Mouse (Mus musculus): ENCODE data around the gene Prr12. TPM values are rescaled to one million over a fixed set of nuclear protein-coding genes. Genes with fewer than 3 reads are reported as not detected.

Gene Prr12
- polyA plus RNA-seq, 1 experiment from 2014 or later: 2.0 TPM

- Histone ChIP-seq H3K9ac (ENCODE audit: low read depth, low read length) (no peak overlapping the region), H3K4me2 (ENCODE audit: low read depth, low read length) (no peak overlapping the region), H3K27ac (ENCODE audit: low read length) (no peak overlapping the region), H3K4me1 (ENCODE audit: control insufficient read depth, low read depth, low read length) (no peaks in the 10 kb centered on the region), H3K27me3 (ENCODE audit: control insufficient read depth, insufficient read depth, low read depth, low read length) (no peaks in the 10 kb centered on the region), H3K4me3 (ENCODE audit: low read depth, low read length) (no peak overlapping the region), H3K36me3 (ENCODE audit: control insufficient read depth, insufficient read depth) (peaks cover 36% of the 10 kb centered on the region), H3K9me3 (replicated peaks; ENCODE audit: control insufficient read depth, low read length) (no peaks in the 10 kb centered on the region)
- WGBS (ENCODE audit: insufficient replicate concordance): 47% methylated on average over 7 of the region's 7 CpGs
- peak; percentile 50; the same call in 1 of the 2 replicates for ATAC-seq (ENCODE audit: low read depth)
Measured at GRCm38 (mm10) chr7:45037720-45038361, 14.8 kb downstream of the Prr12 start.

DNA sequence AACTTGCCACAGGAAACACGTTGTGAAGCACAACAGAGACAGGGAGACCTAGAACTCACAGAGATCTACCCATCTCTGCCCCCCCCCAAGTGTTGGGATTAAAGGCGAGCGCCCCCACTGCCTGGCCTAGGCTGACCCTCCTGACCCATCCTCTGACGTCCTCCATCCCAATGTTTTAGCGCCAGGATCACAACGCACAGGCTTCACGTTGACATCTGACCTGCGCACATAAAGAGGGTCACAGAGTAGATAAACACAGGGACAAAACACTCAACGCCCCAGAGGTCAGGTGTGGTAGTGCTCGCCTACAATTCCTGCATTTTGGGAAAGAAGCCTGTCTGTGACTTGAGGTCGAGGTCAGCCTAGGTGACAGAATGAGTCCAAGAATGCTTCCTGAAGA, 16.0 kb downstream of the Prr12 start:
- no peaks in the 10 kb centered on the region for H3K9me3 ChIP-seq (replicated peaks; ENCODE audit: control insufficient read depth, low read length)
- no peak overlapping the region for H3K27ac ChIP-seq (ENCODE audit: low read length)
- H3K4me2 ChIP-seq (ENCODE audit: low read depth, low read length): no peak overlapping the region
- H3K36me3 ChIP-seq (ENCODE audit: control insufficient read depth, insufficient read depth): peaks cover 31% of the 10 kb centered on the region
- ATAC-seq (ENCODE audit: low read depth): no peak
- WGBS (ENCODE audit: insufficient replicate concordance): 72% methylated on average over 11 of the region's 11 CpGs
- H3K4me3 ChIP-seq (ENCODE audit: low read depth, low read length): no peak overlapping the region
- no peaks in the 10 kb centered on the region for H3K27me3 ChIP-seq (ENCODE audit: control insufficient read depth, insufficient read depth, low read depth, low read length)
- H3K4me1 ChIP-seq (ENCODE audit: control insufficient read depth, low read depth, low read length): no peaks in the 10 kb centered on the region
- H3K9ac ChIP-seq (ENCODE audit: low read depth, low read length): no peak overlapping the region

DNA sequence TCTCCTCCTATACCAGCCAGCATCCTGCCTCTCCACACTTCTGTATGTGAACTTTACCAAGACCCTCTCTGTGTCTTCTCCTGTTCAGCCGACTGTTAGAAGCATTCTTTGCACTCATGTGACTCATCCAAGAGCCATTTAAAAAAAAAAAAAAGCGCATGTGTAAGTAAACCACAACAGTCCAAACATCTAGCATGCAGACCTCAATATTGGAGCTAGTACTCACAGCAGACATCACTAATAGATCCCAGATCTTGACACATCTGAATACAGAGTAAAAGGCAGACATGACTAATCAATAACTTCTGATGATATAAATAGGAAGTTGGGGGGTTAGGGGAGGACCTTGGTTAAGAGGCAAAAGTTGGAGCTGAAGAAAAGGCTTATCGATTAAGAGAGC, 17.1 kb downstream of the Prr12 start:
- Histone ChIP-seq H3K4me1 (ENCODE audit: control insufficient read depth, low read depth, low read length) (no peaks in the 10 kb centered on the region), H3K27me3 (ENCODE audit: control insufficient read depth, insufficient read depth, low read depth, low read length) (no peaks in the 10 kb centered on the region), H3K9ac (ENCODE audit: low read depth, low read length) (no peak overlapping the region), H3K4me2 (ENCODE audit: low read depth, low read length) (no peak overlapping the region), H3K36me3 (ENCODE audit: control insufficient read depth, insufficient read depth) (peaks cover 26% of the 10 kb centered on the region), H3K9me3 (replicated peaks; ENCODE audit: control insufficient read depth, low read length) (no peaks in the 10 kb centered on the region), H3K27ac (ENCODE audit: low read length) (no peak overlapping the region), H3K4me3 (ENCODE audit: low read depth, low read length) (no peak overlapping the region)
- ATAC-seq (ENCODE audit: low read depth): no peak
- WGBS (ENCODE audit: insufficient replicate concordance): 73% methylated on average over 3 of the region's 3 CpGs

DNA sequence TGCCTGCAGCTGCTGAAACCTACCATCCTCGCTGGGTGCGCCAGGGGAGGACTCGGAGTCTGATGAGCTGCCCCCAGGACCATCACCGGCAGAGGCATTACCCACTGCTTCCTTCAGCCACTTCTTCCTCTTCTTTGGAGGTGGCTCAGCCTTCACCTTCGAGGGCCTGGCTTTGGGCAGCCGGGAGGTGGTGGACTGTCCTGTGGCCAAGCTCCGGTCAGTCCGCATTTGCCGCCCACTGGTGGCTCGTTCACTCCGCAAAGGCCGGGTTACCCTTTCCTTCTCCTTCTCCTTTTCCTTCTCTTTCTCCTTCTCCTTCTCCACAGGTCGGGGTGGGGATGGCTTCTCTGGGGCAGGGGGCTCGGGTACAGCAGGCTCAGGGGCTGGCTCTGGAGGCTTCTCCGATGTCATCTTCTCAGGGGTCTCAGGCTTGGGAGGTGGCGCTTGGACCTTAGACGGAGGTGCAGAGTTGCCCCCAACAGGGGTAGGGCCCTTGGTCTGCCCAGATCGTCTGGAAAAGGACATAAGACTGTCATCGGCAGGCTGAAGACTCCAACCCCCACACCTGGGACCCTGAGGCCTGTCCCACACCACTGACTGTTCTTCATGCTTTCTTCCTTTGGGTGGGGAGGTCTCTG, 18.8 kb downstream of the Prr12 start:
- no peak overlapping the region for H3K27ac ChIP-seq (ENCODE audit: low read length)
- 87% methylated on average over 19 of the region's 19 CpGs for WGBS (ENCODE audit: insufficient replicate concordance)
- peaks cover 18% of the 10 kb centered on the region for H3K36me3 ChIP-seq (ENCODE audit: control insufficient read depth, insufficient read depth)
- no peak overlapping the region for H3K4me3 ChIP-seq (ENCODE audit: low read depth, low read length)
- H3K4me2 ChIP-seq (ENCODE audit: low read depth, low read length): no peak overlapping the region
- ATAC-seq (ENCODE audit: low read depth): no peak
- H3K27me3 ChIP-seq (ENCODE audit: control insufficient read depth, insufficient read depth, low read depth, low read length): no peaks in the 10 kb centered on the region
- H3K4me1 ChIP-seq (ENCODE audit: control insufficient read depth, low read depth, low read length): no peaks in the 10 kb centered on the region
- no peaks in the 10 kb centered on the region for H3K9me3 ChIP-seq (replicated peaks; ENCODE audit: control insufficient read depth, low read length)
- no peak overlapping the region for H3K9ac ChIP-seq (ENCODE audit: low read depth, low read length)

GRCm38 (mm10) chr7:45030857-45031256, 21.8 kb downstream of the Prr12 start:
- H3K9me3 ChIP-seq (replicated peaks; ENCODE audit: control insufficient read depth, low read length): no peaks in the 10 kb centered on the region
- H3K4me3 ChIP-seq (ENCODE audit: low read depth, low read length): no peak overlapping the region
- no peaks in the 10 kb centered on the region for H3K4me1 ChIP-seq (ENCODE audit: control insufficient read depth, low read depth, low read length)
- H3K4me2 ChIP-seq (ENCODE audit: low read depth, low read length): no peak overlapping the region
- H3K27me3 ChIP-seq (ENCODE audit: control insufficient read depth, insufficient read depth, low read depth, low read length): no peaks in the 10 kb centered on the region
- no peak for ATAC-seq (ENCODE audit: low read depth)
- no peak overlapping the region for H3K27ac ChIP-seq (ENCODE audit: low read length)
- 85% methylated on average over 8 of the region's 8 CpGs for WGBS (ENCODE audit: insufficient replicate concordance)
- H3K9ac ChIP-seq (ENCODE audit: low read depth, low read length): no peak overlapping the region
- H3K36me3 ChIP-seq (ENCODE audit: control insufficient read depth, insufficient read depth): peaks cover 14% of the 10 kb centered on the region

DNA sequence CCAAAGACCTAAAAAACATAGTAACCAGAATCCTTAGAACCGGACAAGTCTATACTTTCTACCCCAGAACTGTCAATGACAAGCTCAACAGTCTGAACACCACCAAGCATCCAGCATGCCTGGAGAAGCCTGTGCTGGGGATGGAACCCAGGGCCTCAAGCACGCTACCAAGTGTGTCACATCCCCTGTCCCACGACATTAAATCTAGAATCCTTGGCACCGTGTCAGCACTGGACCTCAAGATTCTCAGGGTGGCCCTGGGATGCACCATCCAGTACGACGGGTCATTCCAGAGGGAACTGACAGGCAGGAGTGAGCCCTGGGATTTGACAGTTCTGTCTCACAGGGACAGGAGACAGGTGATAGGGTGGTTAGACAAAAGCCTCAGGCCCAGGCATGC, 22.7 kb downstream of the Prr12 start:
- no peak for ATAC-seq (ENCODE audit: low read depth)
- H3K4me1 ChIP-seq (ENCODE audit: control insufficient read depth, low read depth, low read length): no peaks in the 10 kb centered on the region
- no peaks in the 10 kb centered on the region for H3K9me3 ChIP-seq (replicated peaks; ENCODE audit: control insufficient read depth, low read length)
- H3K36me3 ChIP-seq (ENCODE audit: control insufficient read depth, insufficient read depth): peaks cover 12% of the 10 kb centered on the region
- H3K9ac ChIP-seq (ENCODE audit: low read depth, low read length): no peak overlapping the region
- no peak overlapping the region for H3K27ac ChIP-seq (ENCODE audit: low read length)
- H3K27me3 ChIP-seq (ENCODE audit: control insufficient read depth, insufficient read depth, low read depth, low read length): no peaks in the 10 kb centered on the region
- H3K4me3 ChIP-seq (ENCODE audit: low read depth, low read length): no peak overlapping the region
- WGBS (ENCODE audit: insufficient replicate concordance): 79% methylated on average over 6 of the region's 6 CpGs
- H3K4me2 ChIP-seq (ENCODE audit: low read depth, low read length): no peak overlapping the region

- no peak overlapping the region for H3K9ac ChIP-seq (ENCODE audit: low read depth, low read length)
- no peaks in the 10 kb centered on the region for H3K4me1 ChIP-seq (ENCODE audit: control insufficient read depth, low read depth, low read length)
- no peak overlapping the region for H3K4me3 ChIP-seq (ENCODE audit: low read depth, low read length)
- no peak for ATAC-seq (ENCODE audit: low read depth)
- no peak overlapping the region for H3K27ac ChIP-seq (ENCODE audit: low read length)
- H3K4me2 ChIP-seq (ENCODE audit: low read depth, low read length): no peak overlapping the region
- H3K9me3 ChIP-seq (replicated peaks; ENCODE audit: control insufficient read depth, low read length): no peaks in the 10 kb centered on the region
- H3K27me3 ChIP-seq (ENCODE audit: control insufficient read depth, insufficient read depth, low read depth, low read length): no peaks in the 10 kb centered on the region
- 77% methylated on average over 11 of the region's 11 CpGs for WGBS (ENCODE audit: insufficient replicate concordance)
- peaks cover 5% of the 10 kb centered on the region for H3K36me3 ChIP-seq (ENCODE audit: control insufficient read depth, insufficient read depth)
Measured at GRCm38 (mm10) chr7:45028351-45028750, 24.3 kb downstream of the Prr12 start.

DNA sequence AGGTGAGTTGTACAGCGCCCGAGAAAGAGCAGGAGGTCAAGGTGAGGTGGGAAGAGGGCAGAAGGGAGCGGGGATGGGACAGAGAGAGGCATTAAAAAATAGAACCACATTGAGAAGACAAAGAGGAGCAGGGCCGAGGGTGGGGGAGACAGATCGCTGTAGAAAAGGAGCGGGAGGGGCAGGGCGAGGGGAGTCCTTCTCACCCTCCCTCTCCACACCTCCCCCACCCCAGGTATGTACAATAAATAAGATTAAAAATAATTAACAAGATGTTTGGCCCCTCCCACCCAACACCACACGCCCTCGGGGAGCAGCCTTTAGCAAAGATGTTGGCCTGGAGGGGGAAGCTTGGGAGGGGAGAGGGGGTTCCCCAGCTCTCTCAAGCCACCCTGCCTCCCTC, 24.9 kb downstream of the Prr12 start:
- WGBS (ENCODE audit: insufficient replicate concordance): 76% methylated on average over 9 of the region's 9 CpGs
- H3K36me3 ChIP-seq (ENCODE audit: control insufficient read depth, insufficient read depth): peaks cover 2% of the 10 kb centered on the region

DNA sequence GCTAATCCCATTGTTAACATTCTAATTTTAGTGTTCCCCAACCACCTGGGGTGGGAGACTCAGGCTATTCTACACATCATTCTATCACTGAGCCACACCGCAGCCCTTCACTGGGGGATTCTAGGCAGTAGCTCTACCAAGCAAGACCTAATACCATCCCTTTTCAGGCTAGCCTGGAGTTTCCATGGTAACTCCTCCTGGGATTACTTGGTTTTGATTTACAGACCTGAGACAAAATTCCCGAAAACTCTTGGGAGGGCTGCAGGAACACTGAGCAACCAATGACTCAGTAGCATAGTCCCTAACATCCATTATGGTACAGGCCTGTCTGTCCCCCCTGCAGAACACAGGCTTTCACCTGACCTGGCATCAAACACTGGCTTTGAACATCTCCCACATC, 26.4 kb downstream of the Prr12 start:
- Histone ChIP-seq H3K27me3 (ENCODE audit: control insufficient read depth, insufficient read depth, low read depth, low read length) (no peaks in the 10 kb centered on the region), H3K36me3 (ENCODE audit: control insufficient read depth, insufficient read depth) (peaks cover 2% of the 10 kb centered on the region)
- WGBS (ENCODE audit: insufficient replicate concordance): 83% methylated on average over 2 of the region's 2 CpGs

More for the DNA sequence above, 24.9 kb downstream of the Prr12 start:
- H3K27me3 ChIP-seq (ENCODE audit: control insufficient read depth, insufficient read depth, low read depth, low read length): no peaks in the 10 kb centered on the region
- no peak overlapping the region for H3K9ac ChIP-seq (ENCODE audit: low read depth, low read length)
- H3K9me3 ChIP-seq (replicated peaks; ENCODE audit: control insufficient read depth, low read length): no peaks in the 10 kb centered on the region
- no peak for ATAC-seq (ENCODE audit: low read depth)
- no peak overlapping the region for H3K4me2 ChIP-seq (ENCODE audit: low read depth, low read length)
- no peak overlapping the region for H3K27ac ChIP-seq (ENCODE audit: low read length)
- no peaks in the 10 kb centered on the region for H3K4me1 ChIP-seq (ENCODE audit: control insufficient read depth, low read depth, low read length)
- H3K4me3 ChIP-seq (ENCODE audit: low read depth, low read length): no peak overlapping the region

More for the DNA sequence above, 26.4 kb downstream of the Prr12 start:
- Histone ChIP-seq H3K9ac (ENCODE audit: low read depth, low read length) (no peak overlapping the region), H3K27ac (ENCODE audit: low read length) (no peak overlapping the region), H3K4me2 (ENCODE audit: low read depth, low read length) (no peak overlapping the region), H3K4me3 (ENCODE audit: low read depth, low read length) (no peak overlapping the region), H3K4me1 (ENCODE audit: control insufficient read depth, low read depth, low read length) (no peaks in the 10 kb centered on the region), H3K9me3 (replicated peaks; ENCODE audit: control insufficient read depth, low read length) (no peaks in the 10 kb centered on the region)
- no peak for ATAC-seq (ENCODE audit: low read depth)

Data from liver, embryonic 16.5 days (tissue).